Mouse (Mus musculus): Measurements from ENCODE around the gene Gtf2f1.

DNA sequence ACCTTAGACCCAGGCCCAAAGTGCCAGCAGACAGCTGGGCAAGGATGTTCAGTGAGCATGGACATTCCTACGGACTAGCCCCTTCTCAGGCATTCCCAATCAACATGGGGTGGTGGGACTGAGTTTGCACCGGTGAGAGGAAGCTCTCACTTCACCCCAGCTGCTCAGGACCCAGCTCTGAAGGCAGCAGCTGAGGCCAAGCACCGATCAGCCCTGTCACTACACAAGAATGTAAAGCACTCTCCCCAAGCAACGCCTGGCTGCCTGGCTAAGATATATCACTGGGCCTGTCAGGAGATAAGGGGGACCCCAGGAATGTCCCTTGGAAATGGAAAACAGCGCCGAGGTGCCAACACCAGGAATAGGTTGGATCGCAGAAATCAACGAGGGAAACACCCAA is 9.9 kb downstream of the Gtf2f1 start:
- TF ChIP-seq CTCF (IDR thresholded peaks at IDR 0.05; ENCODE audit: extremely low read depth, insufficient read length, insufficient replicate concordance, low read depth, low read length) (no peak), POLR2A (IDR thresholded peaks at IDR 0.05; ENCODE audit: low read depth, low read length) (no peak)

All from small intestine, adult 2 months (tissue).